Mouse (Mus musculus) CH12.LX (cell line): Measurements from ENCODE around the gene Mamstr. TPM values are rescaled to one million over a fixed set of nuclear protein-coding genes. Genes with fewer than 3 reads are reported as not detected.

Experiments
- DNase-seq: peaks from one replicate; pipeline ENCODE4 v3.0.0-alpha.2; 2013; ENCODE audit errors: extremely low read depth
- H3K27ac ChIP-seq: 2 replicates; pipeline ENCODE4 v1.5.1; 2012; ENCODE audit warnings: low read depth, mild to moderate bottlenecking, control low read depth, moderate library complexity; ENCODE audit not compliant: insufficient read depth
- H3K27me3 ChIP-seq: replicated peaks from 2 replicates; pipeline ENCODE3; 2012; ENCODE audit warnings: inconsistent platforms
- H3K36me3 ChIP-seq, 2 experiments: replicated peaks in 1 of 2; 2 replicates each; pipeline versions ENCODE3 to v1.6.1; 2012; ENCODE audit warnings: inconsistent platforms in 1 of 2, low read length in 1 of 2, mild to moderate bottlenecking in 1 of 2, mixed read lengths in 1 of 2, moderate library complexity in 1 of 2; ENCODE audit not compliant: control insufficient read depth in 1 of 2, insufficient read depth in 1 of 2
- H3K4me1 ChIP-seq, 2 experiments: 2 replicates each; pipeline ENCODE4 v1.6.1; 2012; ENCODE audit warnings: inconsistent platforms in 1 of 2, moderate library complexity in 1 of 2; ENCODE audit not compliant: insufficient read depth in 2 of 2, control insufficient read depth in 1 of 2
- H3K4me2 ChIP-seq: 2 replicates; pipeline ENCODE4 v1.6.1; 2012; ENCODE audit warnings: low read depth, mild to moderate bottlenecking, control low read depth; ENCODE audit not compliant: poor library complexity, insufficient read depth, severe bottlenecking
- H3K4me3 ChIP-seq, 3 experiments: fragments of 150-350 bp in 1 of 3; sonication (generic) in 1 of 3; replicated peaks in 1 of 3; 2 replicates each; pipeline versions ENCODE3 to v1.5.1; 2011 to 2012; ENCODE audit warnings: low read depth in 2 of 3, low read length in 2 of 3, mild to moderate bottlenecking in 2 of 3, moderate library complexity in 2 of 3, control low read depth in 1 of 3, improper control_type of control experiment in 1 of 3, inconsistent platforms in 1 of 3, mixed read lengths in 1 of 3; ENCODE audit not compliant: poor library complexity in 1 of 3
- H3K79me2 ChIP-seq: replicated peaks from 2 replicates; pipeline ENCODE4 v1.6.1; 2012; ENCODE audit warnings: mild to moderate bottlenecking, moderate library complexity; ENCODE audit not compliant: control insufficient read depth, poor library complexity, insufficient read depth, severe bottlenecking; ENCODE audit errors: extremely low read depth
- H3K9ac ChIP-seq: 2 replicates; pipeline ENCODE4 v1.6.1; 2012; ENCODE audit warnings: low read depth, mild to moderate bottlenecking, control low read depth, moderate library complexity; ENCODE audit not compliant: insufficient read depth
- H3K9me3 ChIP-seq: replicated peaks from 2 replicates; pipeline ENCODE3; 2012; ENCODE audit warnings: low read length, inconsistent platforms, mixed read lengths
- CHD2 ChIP-seq: IDR thresholded peaks from 2 replicates; pipeline ENCODE4 v1.6.1; 2011; ENCODE audit warnings: low read length, improper control_type of control experiment
- CTCF ChIP-seq, 2 experiments: IDR thresholded peaks in 1 of 2; conservative IDR thresholded peaks in 1 of 2; 2 replicates each; pipeline ENCODE4 v1.5.1; 2011 to 2012; ENCODE audit warnings: low read depth in 2 of 2, low read length in 2 of 2, improper control_type of control experiment in 1 of 2, inconsistent platforms in 1 of 2, mild to moderate bottlenecking in 1 of 2, moderate library complexity in 1 of 2
- GABPA ChIP-seq: IDR thresholded peaks from 2 replicates; pipeline ENCODE4 v1.6.1; 2012; ENCODE audit warnings: low read depth, low read length, improper control_type of control experiment, inconsistent platforms; ENCODE audit not compliant: insufficient replicate concordance
- JUN ChIP-seq: IDR thresholded peaks from 2 replicates; pipeline ENCODE4 v1.6.1; 2011; ENCODE audit warnings: low read depth, mild to moderate bottlenecking, low read length, improper control_type of control experiment, moderate library complexity; ENCODE audit not compliant: insufficient read depth
- JUND ChIP-seq: conservative IDR thresholded peaks from 2 replicates; pipeline ENCODE4 v1.6.1; 2011; ENCODE audit warnings: low read depth, low read length, improper control_type of control experiment
- MAFK ChIP-seq: IDR thresholded peaks from 2 replicates; pipeline ENCODE4 v1.6.1; 2011; ENCODE audit warnings: low read length, improper control_type of control experiment; ENCODE audit not compliant: insufficient replicate concordance
- MAX ChIP-seq: IDR thresholded peaks from 2 replicates; pipeline ENCODE4 v1.6.1; 2011; ENCODE audit warnings: low read length, improper control_type of control experiment
- MAZ ChIP-seq: IDR thresholded peaks from 2 replicates; pipeline ENCODE4 v1.6.1; 2012; ENCODE audit warnings: low read depth, mild to moderate bottlenecking, inconsistent platforms, low read length, improper control_type of control experiment, moderate library complexity
- MEF2A ChIP-seq: IDR thresholded peaks from 2 replicates; pipeline ENCODE4 v1.6.1; 2014; ENCODE audit warnings: low read depth, mild to moderate bottlenecking, inconsistent platforms, low read length, improper control_type of control experiment, borderline replicate concordance
- MXI1 ChIP-seq: IDR thresholded peaks from 2 replicates; pipeline ENCODE4 v1.6.1; 2011; ENCODE audit warnings: mild to moderate bottlenecking, low read depth, low read length, improper control_type of control experiment
- MYC ChIP-seq: IDR thresholded peaks from 2 replicates; pipeline ENCODE4 v1.6.1; 2011; ENCODE audit warnings: low read depth, mild to moderate bottlenecking, improper control_type of control experiment, low read length
- POLR2AphosphoS2 ChIP-seq: IDR thresholded peaks from 2 replicates; pipeline ENCODE4 v1.6.1; 2011; ENCODE audit warnings: low read depth, low read length, improper control_type of control experiment
- RAD21 ChIP-seq: IDR thresholded peaks from 2 replicates; pipeline ENCODE4 v1.6.1; 2011; ENCODE audit warnings: low read depth, mild to moderate bottlenecking, low read length, improper control_type of control experiment, moderate library complexity
- SMC3 ChIP-seq: IDR thresholded peaks from 2 replicates; pipeline ENCODE4 v1.6.1; 2011; ENCODE audit warnings: low read depth, low read length, improper control_type of control experiment
- TCF12 ChIP-seq: IDR thresholded peaks from 2 replicates; pipeline ENCODE4 v1.6.1; 2014; ENCODE audit warnings: low read depth, mild to moderate bottlenecking, inconsistent platforms, low read length, improper control_type of control experiment
- UBTF ChIP-seq: IDR thresholded peaks from 2 replicates; pipeline ENCODE4 v1.6.1; 2012; ENCODE audit warnings: low read depth, mild to moderate bottlenecking, inconsistent platforms, low read length, improper control_type of control experiment, moderate library complexity
- USF1 ChIP-seq: IDR thresholded peaks from 2 replicates; pipeline ENCODE4 v1.6.1; 2014; ENCODE audit warnings: low read depth, mild to moderate bottlenecking, inconsistent platforms, low read length, improper control_type of control experiment
- USF2 ChIP-seq: conservative IDR thresholded peaks from 2 replicates; pipeline ENCODE4 v1.6.1; 2011; ENCODE audit warnings: low read depth, low read length, improper control_type of control experiment
- ZC3H11A ChIP-seq: IDR thresholded peaks from 2 replicates; pipeline ENCODE4 v1.6.1; 2012; ENCODE audit warnings: low read depth, mild to moderate bottlenecking, inconsistent platforms, low read length, improper control_type of control experiment
- ZNF384 ChIP-seq: IDR thresholded peaks from 2 replicates; pipeline ENCODE4 v1.6.1; 2012; ENCODE audit warnings: low read depth, low read length, improper control_type of control experiment, inconsistent platforms
- dilution Hi-C: fragments of 300-500 bp; cut with MboI; formaldehyde crosslinking; loops from 2 replicates; pipeline ENCODE4 v1.14.3; 2020; ENCODE audit warnings: low sequenced_read_pairs; ENCODE audit not compliant: extremely low pct_unique_long_range_greater_than_20kb, extremely low pct_ligation_motif_present
- in situ Hi-C: fragments of 300-500 bp; cut with MboI; formaldehyde crosslinking; loops from 3 replicates; pipeline ENCODE4 v1.14.3; 2019; ENCODE audit warnings: low sequenced_read_pairs, low pct_ligation_motif_present, low pct_unique_long_range_greater_than_20kb, mixed read lengths
- polyA plus RNA-seq: library from polyadenylated mRNA; unstranded; fragments of >175 nt; gene quantifications from 2 replicates; pipeline ENCODE4 v1.2.1, GENCODE M21; 2012; ENCODE audit warnings: low read depth; ENCODE audit not compliant: insufficient read length
- total RNA-seq, 2 experiments: library from RNA; depleted of rRNA; stranded (reverse); fragments of 300-350 nt in 1 of 2; fragments of >200 nt in 1 of 2; gene quantifications; 2 replicates each; pipeline ENCODE4 v1.2.3; 2012 to 2014

The Mamstr gene
- total and polyA plus RNA-seq, 3 experiments = 0.17 to 0.31 TPM; not detected in 1

DNA sequence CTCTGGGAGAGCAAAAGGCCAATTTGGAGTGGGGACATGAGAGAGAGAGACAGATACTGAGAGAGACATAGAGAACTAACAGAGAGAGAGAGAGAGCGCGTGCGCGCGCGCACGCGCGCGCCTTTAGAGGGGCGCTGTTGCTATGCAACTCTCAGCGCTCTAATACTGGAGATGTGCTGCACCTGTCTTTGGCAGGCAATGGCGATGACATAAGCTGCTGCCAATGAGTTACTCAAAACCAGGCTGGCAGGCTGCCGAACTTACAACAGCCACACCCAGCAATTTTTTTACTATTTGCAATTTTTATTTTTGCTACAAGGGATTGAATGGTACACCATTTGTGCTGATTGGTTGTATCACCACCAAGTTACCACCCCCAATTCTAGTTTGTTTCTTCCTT lies 28.0 kb downstream of the Mamstr start:
- in situ Hi-C loops = no loop called here
- H3K4me3 ChIP-seq = no peak overlapping the region
- no peaks in the 10 kb centered on the region for H3K79me2 ChIP-seq
- no peak overlapping the region for H3K4me2 ChIP-seq
- dilution Hi-C loops = no loop called here
- H3K9me3 ChIP-seq = peaks cover 12% of the 10 kb centered on the region
- H3K9ac ChIP-seq = no peak overlapping the region
- peaks cover 1% of the 10 kb centered on the region for H3K27me3 ChIP-seq
- H3K27ac ChIP-seq = no peak overlapping the region
- peaks cover 0 to 7% of the 10 kb centered on the region in 2 experiments; a peak in 1 of 4 replicates for H3K4me1 ChIP-seq
- H3K36me3 ChIP-seq = no peaks in the 10 kb centered on the region
- no peak for DNase-seq
- no peak for TF ChIP-seq MAX
- TF ChIP-seq SMC3 = no peak
- TF ChIP-seq CHD2 = no peak
- no peak for TF ChIP-seq JUND
- TF ChIP-seq USF1 = no peak
- TF ChIP-seq MAZ = no peak
- no peak for TF ChIP-seq POLR2AphosphoS2
- no peak for TF ChIP-seq ZC3H11A
- TF ChIP-seq JUN = no peak
- TF ChIP-seq MYC = no peak
- no peak for TF ChIP-seq MAFK
- no peak for TF ChIP-seq UBTF
- no peak for TF ChIP-seq RAD21
- no peak for TF ChIP-seq GABPA
- TF ChIP-seq MEF2A = no peak
- no peak for TF ChIP-seq TCF12

GRCm38 (mm10) chr7:45668921-45669320 lies 29.1 kb downstream of the Mamstr start:
- peaks cover 1% of the 10 kb centered on the region for H3K27me3 ChIP-seq
- in situ Hi-C loops = no loop called here

More at GRCm38 (mm10) chr7:45668921-45669320, 29.1 kb downstream of the Mamstr start:
- dilution Hi-C loops = no loop called here
- DNase-seq = no peak
- H3K79me2 ChIP-seq = no peaks in the 10 kb centered on the region
- H3K4me1 ChIP-seq = peaks cover 0 to 7% of the 10 kb centered on the region in 2 experiments; a peak in 1 of 4 replicates
- no peak overlapping the region for H3K9ac ChIP-seq
- H3K36me3 ChIP-seq = no peaks in the 10 kb centered on the region
- no peak for TF ChIP-seq MXI1
- TF ChIP-seq ZNF384 = no peak
- TF ChIP-seq CTCF (conservative IDR thresholded peaks at IDR 0.05 in 1 of 2, IDR thresholded peaks at IDR 0.05 in 1 of 2; ENCODE audit: low read depth in 2 of 2, low read length in 2 of 2) = peak; percentile 9 to 47; a peak in 2 of 4 replicates
- TF ChIP-seq RAD21 = peak; percentile 30
- peak; percentile 14; the same call in 1 of the 2 replicates for TF ChIP-seq SMC3
- no peak for TF ChIP-seq USF2
- TF ChIP-seq CHD2 = no peak
- H3K27ac ChIP-seq = no peak overlapping the region
- H3K4me2 ChIP-seq = no peak overlapping the region
- H3K9me3 ChIP-seq = peaks cover 12% of the 10 kb centered on the region
- H3K4me3 ChIP-seq = no peak overlapping the region
